Mouse (Mus musculus) layer of hippocampus, postnatal 25 days (tissue): ENCODE measurements around the gene Il6ra. TPM values are rescaled to one million over a fixed set of nuclear protein-coding genes. Genes with fewer than 3 reads are reported as not detected.

ENCODE experiments used
- total RNA-seq, 2 experiments: library from RNA; stranded (reverse); gene quantifications; 2 replicates each; pipeline ENCODE4 v1.2.3; 2021

The Il6ra gene
- total RNA-seq, 2 experiments from 2014 or later, result 4.9 to 5.6 TPM

Other genes starting within 250 kb of the Il6ra start
- 100 to 1,000 TPM; 104 to 112 TPM for gene Adar, start 198.2 kb downstream of the Il6ra start, total RNA-seq
- gene Chrnb2, start 148.6 kb downstream of the Il6ra start, total RNA-seq, result 10 to 100 TPM; 28.2 to 30.5 TPM
- 10 to 100 TPM; 92.7 to 95.9 TPM for gene Ube2q1, start 139.6 kb downstream of the Il6ra start, total RNA-seq
- gene She, start 81.8 kb downstream of the Il6ra start, total RNA-seq, result 1 to 10 TPM; 2.7 to 3.1 TPM
- gene Atp8b2, start 50.3 kb upstream of the Il6ra start, total RNA-seq, result 10 to 100 TPM; 68.9 to 96.3 TPM
- 10 to 100 TPM; 75.8 to 94.9 TPM for gene Hax1, start 85.6 kb upstream of the Il6ra start, total RNA-seq
- gene 4933434E20Rik, start 138.4 kb upstream of the Il6ra start, total RNA-seq, result 10 to 100 TPM; 88.7 to 91.7 TPM
- gene Ubap2l, start 139.4 kb upstream of the Il6ra start, total RNA-seq, result 100 to 1,000 TPM; 144 to 181 TPM
- gene Tpm3, start 159.5 kb upstream of the Il6ra start, total RNA-seq, result 100 to 1,000 TPM; 164 to 185 TPM
- under 1 TPM; 0.42 to 0.59 TPM for gene Nup210l, start 190.9 kb upstream of the Il6ra start, total RNA-seq